Mouse (Mus musculus): Measurements from ENCODE around the gene Pard3.

- TF ChIP-seq CTCF (IDR thresholded peaks at IDR 0.05; ENCODE audit: borderline replicate concordance, insufficient read depth, low read depth, low read length) (no peak), POLR2A (IDR thresholded peaks at IDR 0.05; ENCODE audit: borderline replicate concordance, insufficient read depth, low read length) (no peak)
Observed at GRCm38 (mm10) chr8:127435975-127436374, 372.3 kb downstream of the Pard3 start.

Measured in cerebellum, adult 2 months (tissue).